Mouse (Mus musculus) thymus, postnatal 4 days (tissue): ENCODE measurements around the gene Nckap5.

Experiments
- DNase-seq: peaks from one replicate; pipeline ENCODE4 v3.0.0; 2021

Nckap5 gene

DNA sequence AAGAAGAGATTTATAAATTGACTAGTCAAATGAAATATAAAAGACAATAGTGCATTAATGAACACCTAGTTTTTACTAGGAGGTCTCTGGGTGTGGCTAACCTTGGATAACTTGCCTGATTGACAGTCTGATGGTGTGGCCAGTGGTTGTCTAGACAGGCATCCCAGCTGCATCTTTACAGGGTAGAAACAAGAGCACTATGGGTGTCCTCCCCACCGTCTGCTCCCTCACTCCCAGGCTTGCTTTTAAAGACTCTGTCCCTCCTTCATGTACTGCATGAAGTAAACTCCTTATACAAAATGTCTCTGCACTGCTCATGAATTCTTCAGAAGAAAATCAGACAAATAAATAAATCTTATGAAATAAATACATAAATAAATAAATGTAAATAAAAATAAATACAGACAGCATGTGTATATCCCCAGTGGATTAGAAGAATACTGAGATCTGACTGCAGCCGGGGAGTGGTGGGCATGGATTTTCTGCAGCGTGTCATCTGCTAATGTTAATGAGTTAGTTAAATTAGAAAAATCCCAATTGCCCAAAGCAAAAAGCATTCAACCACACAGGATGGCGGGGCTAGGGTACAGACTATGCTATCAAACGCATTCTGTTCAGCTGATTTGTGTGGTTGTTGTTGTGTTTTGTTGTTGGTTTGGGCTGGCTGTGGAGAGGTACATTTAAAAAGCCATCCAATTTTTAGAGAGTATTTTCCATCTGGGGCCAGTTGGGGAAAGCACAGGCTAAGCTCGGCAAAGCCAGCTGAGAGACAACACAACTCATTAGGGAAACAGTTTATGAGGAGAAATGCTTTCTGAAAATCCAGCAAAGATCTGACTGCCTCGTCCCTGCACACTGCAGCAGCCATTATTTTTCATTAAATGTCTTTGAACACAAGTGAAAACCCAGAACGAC lies 130.3 kb downstream of the Nckap5 start:
- DNase-seq, result no peak

DNA sequence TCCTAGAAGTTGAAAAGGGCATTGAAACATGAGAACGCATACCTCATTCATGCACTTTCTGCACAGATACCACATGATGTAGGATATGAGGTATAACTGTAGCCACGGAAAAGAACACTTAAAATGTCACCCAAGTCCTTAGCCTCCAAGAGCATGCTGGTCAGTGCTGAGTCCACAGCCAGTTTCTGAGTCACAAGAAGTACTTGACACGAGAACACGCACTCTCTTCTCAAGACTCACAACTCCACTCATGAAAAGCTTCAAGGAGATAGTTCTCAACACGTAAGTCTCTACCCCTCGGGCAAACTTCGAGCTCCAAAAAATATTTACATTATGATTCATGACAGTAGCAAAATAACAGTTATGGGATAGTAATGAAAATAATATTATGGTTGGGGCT lies 137.0 kb downstream of the Nckap5 start:
- DNase-seq, result no peak

DNA sequence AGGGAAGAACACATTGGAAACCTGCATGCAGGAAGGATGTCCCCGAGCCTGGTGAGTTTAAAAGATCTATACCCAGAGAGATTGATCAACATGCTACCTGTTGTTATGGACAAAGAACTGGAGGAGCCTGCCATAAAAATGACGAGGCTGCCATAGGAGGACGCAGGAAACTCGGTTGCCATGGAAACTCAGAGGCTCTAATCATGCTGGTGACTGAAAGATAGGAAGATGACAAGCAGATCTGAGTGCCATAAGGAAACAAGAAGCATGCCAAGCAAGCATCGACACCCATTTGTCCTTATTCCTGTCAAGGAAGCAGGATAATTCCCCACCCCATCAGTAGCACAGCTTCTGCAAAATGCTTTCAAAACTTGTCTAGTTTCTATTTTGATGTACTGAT lies 142.0 kb downstream of the Nckap5 start:
- no peak for DNase-seq

DNA sequence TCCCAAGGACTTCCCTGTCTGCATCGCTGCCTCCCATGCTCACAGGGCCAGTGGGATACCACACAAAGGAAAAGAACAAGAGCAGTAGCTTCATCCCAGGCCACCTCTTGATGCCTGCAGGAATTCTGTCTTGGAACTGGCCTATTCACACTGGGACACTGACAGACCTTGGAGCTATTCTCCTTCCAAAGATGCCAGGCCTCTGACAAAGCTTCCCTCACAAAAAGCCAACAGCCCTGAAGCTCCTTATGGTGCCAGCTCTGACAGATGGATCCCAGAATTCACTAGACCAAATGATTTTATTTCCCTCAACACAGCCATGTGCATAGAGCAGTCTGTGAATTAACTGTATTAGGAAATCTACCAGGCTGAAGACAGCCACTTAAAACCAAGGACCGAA lies 143.9 kb downstream of the Nckap5 start:
- no peak for DNase-seq

- DNase-seq, result no peak
Observed at GRCm38 (mm10) chr1:126683621-126684445, 146.8 kb downstream of the Nckap5 start.

DNA sequence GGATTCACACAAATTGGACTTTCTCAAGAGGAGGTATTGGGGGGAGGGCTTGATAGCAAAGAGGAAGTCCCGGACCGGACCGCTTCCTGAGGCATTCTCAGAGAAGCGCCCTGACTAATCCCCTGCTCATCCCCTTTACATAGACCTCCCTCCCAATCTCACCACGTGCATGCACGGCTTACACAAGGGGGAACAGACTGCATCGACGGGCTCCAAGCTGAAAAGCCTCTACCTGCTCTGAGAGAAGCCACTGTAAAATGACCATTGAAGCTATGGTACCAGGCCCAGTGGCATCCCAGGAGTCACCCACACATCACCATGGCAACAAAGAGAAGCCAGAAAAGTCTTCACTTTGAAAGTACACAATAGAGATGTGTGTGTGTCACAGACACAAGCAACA lies 148.8 kb downstream of the Nckap5 start:
- DNase-seq, result no peak

GRCm38 (mm10) chr1:126679348-126679747 lies 151.3 kb downstream of the Nckap5 start:
- DNase-seq, result no peak

DNA sequence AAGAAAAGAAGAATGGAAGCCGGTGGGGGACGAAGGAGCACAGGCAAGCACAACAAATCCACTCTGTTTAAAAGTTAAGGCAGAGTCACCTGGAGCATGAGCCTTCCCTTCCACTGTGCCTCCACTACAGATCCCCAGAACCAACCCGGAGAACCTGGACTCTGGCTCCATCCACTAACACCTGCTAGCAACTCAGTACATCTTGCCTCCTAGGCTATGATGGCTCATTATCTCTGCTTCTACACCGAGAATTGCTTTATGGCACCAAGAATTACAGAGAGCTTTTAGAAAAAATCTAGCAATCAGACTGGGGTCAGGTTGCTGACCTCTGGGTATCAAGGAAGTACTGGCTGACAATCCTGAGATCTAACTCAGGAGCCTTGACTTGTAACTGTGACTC lies 153.3 kb downstream of the Nckap5 start:
- no peak for DNase-seq

- no peak for DNase-seq
Observed at GRCm38 (mm10) chr1:126676769-126677168, 153.8 kb downstream of the Nckap5 start.

GRCm38 (mm10) chr1:126675142-126675541 lies 155.5 kb downstream of the Nckap5 start:
- DNase-seq, result no peak

DNA sequence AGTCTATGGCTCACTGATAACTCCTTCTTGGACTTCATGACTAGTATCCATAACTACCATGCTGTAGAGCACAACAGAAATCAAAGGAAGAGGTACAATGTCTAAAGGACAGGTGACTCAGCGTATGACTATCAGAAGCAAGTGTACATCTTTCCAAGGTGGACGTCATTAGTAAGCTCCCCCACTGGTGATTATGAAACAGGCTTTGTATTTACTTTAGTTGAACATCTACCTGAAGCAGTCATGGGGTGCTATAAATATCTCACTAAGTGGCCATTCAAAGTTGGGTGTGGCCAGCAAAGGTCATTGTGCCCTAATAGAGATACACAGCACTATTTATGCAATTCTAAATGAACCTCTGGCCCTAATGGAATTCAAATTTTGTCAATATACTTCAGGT lies 157.4 kb downstream of the Nckap5 start:
- DNase-seq, result no peak

DNA sequence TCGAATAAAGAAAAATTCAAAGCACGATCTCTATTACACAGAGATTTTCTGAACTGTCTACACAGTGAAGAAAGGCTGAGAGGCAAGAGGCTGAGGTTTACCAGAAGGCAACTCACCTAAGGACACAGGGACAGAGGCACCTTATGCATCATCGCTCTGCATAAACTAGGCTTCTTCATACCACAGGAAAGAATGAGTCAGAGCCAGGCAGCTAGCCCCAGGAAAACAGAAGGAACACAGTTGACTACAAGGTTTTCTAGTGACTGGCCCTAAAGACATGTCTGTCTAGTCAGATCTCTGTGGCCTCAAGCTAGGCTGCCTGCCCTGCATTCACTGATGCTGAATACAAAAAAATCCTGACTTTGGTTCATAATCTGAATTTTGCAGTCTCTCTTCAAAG lies 160.1 kb downstream of the Nckap5 start:
- DNase-seq, result no peak

- no peak for DNase-seq
Observed at GRCm38 (mm10) chr1:126660098-126660999, 170.2 kb downstream of the Nckap5 start.

DNA sequence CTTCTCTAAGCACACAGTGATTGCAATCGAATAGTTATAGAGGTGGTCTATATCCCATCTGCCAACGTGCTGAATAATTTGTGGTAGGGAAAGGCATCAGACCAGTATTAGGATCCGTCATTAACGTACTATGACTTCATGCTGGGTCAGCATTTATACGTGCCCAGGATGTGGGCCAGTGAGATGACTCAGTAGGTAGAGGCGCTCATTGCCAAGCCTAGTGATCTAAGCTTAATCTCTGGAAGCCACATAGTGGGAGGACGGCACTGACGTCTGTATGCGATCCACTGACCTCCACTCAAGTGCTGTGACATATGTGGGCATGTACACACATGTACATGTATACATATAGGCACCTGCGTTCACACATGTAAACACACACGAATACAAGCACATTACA lies 171.9 kb downstream of the Nckap5 start:
- DNase-seq, result no peak

GRCm38 (mm10) chr1:126656246-126656645 lies 174.4 kb downstream of the Nckap5 start:
- DNase-seq, result no peak

DNA sequence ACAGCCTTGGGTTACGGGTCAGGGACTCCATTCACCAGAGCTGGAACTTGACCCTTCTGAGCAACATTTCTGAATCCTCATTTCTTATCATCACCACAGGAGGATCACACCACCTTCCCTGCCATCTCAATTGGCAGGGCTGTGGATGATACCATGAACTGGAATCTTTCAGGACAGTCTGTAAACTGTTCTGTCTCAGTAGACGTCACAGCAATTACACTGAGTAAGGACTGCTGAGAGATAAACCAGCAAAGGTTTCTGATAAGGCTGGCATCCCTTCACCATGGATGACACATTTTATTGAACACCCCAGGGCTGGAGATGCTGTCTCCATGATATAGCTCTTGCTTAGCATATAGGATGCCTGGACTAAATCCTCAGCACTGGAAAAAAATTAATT lies 178.5 kb downstream of the Nckap5 start:
- DNase-seq, result no peak

- no peak for DNase-seq
Observed at GRCm38 (mm10) chr1:126650806-126651205, 179.8 kb downstream of the Nckap5 start.

- no peak for DNase-seq
Observed at GRCm38 (mm10) chr1:126642751-126643150, 187.8 kb downstream of the Nckap5 start.

- no peak for DNase-seq
Observed at GRCm38 (mm10) chr1:126639463-126639862, 191.1 kb downstream of the Nckap5 start.

GRCm38 (mm10) chr1:126637515-126637914 lies 193.1 kb downstream of the Nckap5 start:
- DNase-seq, result no peak

DNA sequence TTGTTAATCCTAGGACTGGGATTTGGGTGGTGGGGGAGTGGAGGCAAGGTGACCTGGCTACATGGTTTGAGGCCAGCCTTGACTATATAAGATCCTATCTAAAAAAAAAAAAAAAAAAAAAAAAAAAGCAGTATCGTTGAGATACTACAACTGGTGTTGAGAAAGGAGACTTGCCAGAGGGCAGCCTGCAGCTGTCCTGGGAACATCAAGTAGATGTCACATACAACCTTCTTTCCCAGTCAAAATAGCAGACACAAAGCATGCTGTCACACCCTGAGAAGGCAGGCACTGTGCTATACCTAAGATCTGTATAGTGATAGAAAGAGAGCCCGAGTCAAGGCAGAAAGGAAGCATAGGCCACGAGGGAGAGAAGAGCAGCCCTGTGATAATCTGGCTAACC lies 204.4 kb downstream of the Nckap5 start:
- DNase-seq, result no peak

DNA sequence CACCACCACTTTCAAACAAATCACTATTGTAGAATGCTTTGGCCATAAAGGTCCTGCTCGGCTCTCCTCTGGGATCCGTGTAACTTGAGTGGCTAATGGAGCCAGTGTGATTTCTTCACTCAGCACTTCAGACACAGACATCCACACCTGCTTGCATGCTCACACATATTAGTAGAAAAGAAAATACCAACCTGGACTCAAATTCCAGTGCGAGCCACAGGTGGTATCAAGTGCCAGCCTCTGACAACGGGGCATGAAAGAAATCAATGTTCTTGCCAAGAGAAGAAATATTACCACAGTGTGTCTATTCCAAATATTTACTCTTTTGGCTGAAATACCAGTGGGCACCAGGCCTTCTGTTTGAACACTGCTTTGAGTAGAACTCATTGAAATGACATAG lies 208.6 kb downstream of the Nckap5 start:
- DNase-seq, result no peak

DNA sequence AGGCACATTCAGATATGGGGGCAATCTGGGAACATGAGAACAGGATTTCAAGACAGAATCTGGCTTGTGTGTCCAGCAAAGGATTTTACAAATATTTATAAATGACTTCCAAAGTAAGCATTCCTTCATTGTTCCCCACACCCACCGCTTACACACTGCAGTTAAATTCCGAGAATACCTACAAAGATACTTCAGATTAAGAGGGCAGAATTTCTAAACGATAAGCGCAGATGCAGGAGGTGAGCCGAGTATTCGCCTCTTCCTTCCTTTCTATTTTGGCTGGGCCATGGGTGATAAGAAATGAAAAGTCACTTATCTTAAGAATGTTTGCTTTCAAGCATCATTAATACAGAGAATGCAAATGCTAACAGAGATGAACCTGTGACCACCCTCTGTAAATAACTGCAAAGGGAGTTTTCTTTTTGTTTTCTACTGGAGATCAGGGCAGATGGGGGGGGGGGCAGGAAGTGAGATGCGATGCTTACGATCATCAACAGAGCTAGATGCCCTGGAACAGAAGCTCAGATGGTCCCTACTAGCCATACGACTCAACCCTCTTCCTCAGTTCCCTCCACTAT lies 213.0 kb downstream of the Nckap5 start:
- no peak for DNase-seq
